38 mouse cellular contexts compared by ENCODE assay signal in genomic region chr11:84117431-84117830, GRCm38 (mm10). TPM values are rescaled to one million over a fixed set of nuclear protein-coding genes. Genes with fewer than 3 reads are reported as not detected.
"Had no signal": no experiment of that assay in that cellular context is flagged by ENCODE, and none has a peak within 500 bp of the region (broad histone marks: within the 10 kb centered on the region; RNA-seq: fewer than 3 reads in every experiment).

No protein-coding gene starts in this region.

- H3K9me3 ChIP-seq: heart, embryonic 10.5 days; heart, embryonic 12.5 days; hindbrain, embryonic 13.5 days; hindbrain, embryonic 15.5 days; limb, embryonic 13.5 days; limb, embryonic 15.5 days; liver, embryonic 12.5 days had no signal

- H3K4me3 ChIP-seq: gastrocnemius, adult 2 months; heart, embryonic 10.5 days; heart, embryonic 12.5 days; hindbrain, embryonic 13.5 days; hindbrain, embryonic 15.5 days; layer of hippocampus, adult 2 months; limb, embryonic 13.5 days; limb, embryonic 15.5 days; liver, embryonic 12.5 days had no signal

- H3K4me2 ChIP-seq: heart, embryonic 12.5 days; hindbrain, embryonic 13.5 days; hindbrain, embryonic 15.5 days; limb, embryonic 13.5 days; limb, embryonic 15.5 days; liver, embryonic 12.5 days had no signal

- H3K9ac ChIP-seq: heart, embryonic 12.5 days; hindbrain, embryonic 13.5 days; hindbrain, embryonic 15.5 days; limb, embryonic 13.5 days; limb, embryonic 15.5 days; liver, embryonic 12.5 days; liver, embryonic 14.5 days had no signal

- DNase-seq: gastrocnemius, adult 2 months; gastrocnemius, postnatal 10 days; gastrocnemius, postnatal 25 days; heart, adult 18-20 months; heart, postnatal 10 days; heart, postnatal 36 days; kidney, adult 11 months; kidney, adult 2 months; kidney, adult 9 months; kidney, postnatal 10 days; kidney, postnatal 25 days; kidney, postnatal 4 days; left cerebral cortex, postnatal 4 days had no signal

- ATAC-seq: hindbrain, postnatal 0 days; intestine, embryonic 16.5 days; liver, embryonic 12.5 days had no signal

- H3K4me1 ChIP-seq: heart, embryonic 10.5 days; hindbrain, embryonic 13.5 days; hindbrain, embryonic 15.5 days; limb, embryonic 13.5 days; limb, embryonic 15.5 days had no signal

- H3K27me3 ChIP-seq: heart, embryonic 12.5 days; hindbrain, embryonic 13.5 days; hindbrain, embryonic 15.5 days; limb, embryonic 13.5 days; limb, embryonic 15.5 days; liver, embryonic 12.5 days had no signal

- H3K27ac ChIP-seq: gastrocnemius, adult 2 months; heart, embryonic 10.5 days; hindbrain, embryonic 13.5 days; hindbrain, embryonic 15.5 days; hindbrain, postnatal 0 days; layer of hippocampus, adult 2 months; limb, embryonic 13.5 days; limb, embryonic 15.5 days; liver, embryonic 12.5 days; liver, embryonic 14.5 days had no signal

RNA-seq across cellular contexts. Expression of gene Gm11437, which starts 49.8 kb away (rescaled TPM):
- total RNA-seq: gastrocnemius, adult 2 months; gastrocnemius, postnatal 10 days; gastrocnemius, postnatal 25 days; gastrocnemius, postnatal 4 days; heart, adult 18-20 months; heart, adult 8-10 months; heart, postnatal 10 days; heart, postnatal 36 days; hematopoietic stem cell, adult 5-6 weeks; hindbrain, postnatal 0 days; layer of hippocampus, adult 2 months; layer of hippocampus, postnatal 10 days; layer of hippocampus, postnatal 25 days; left cerebral cortex, adult 8-10 months; left cerebral cortex, postnatal 10 days; left cerebral cortex, postnatal 25 days; left cerebral cortex, postnatal 4 days had no signal
- polyA plus RNA-seq: frontal cortex, adult 2 months; heart, embryonic 10.5 days; heart, embryonic 12.5 days; heart, embryonic 14.5 days; heart, embryonic 16.5 days; hindbrain, embryonic 11.5 days; hindbrain, postnatal 0 days; kidney, adult 2 months; kidney, embryonic 16.5 days; limb, embryonic 11.5 days; limb, embryonic 13.5 days; limb, embryonic 15.5 days; liver, embryonic 12.5 days; liver, embryonic 14.5 days had no signal
